Mouse (Mus musculus) stomach, embryonic 16.5 days (tissue): ENCODE measurements around the gene Gtf2h1. TPM values are rescaled to one million over a fixed set of nuclear protein-coding genes. Genes with fewer than 3 reads are reported as not detected.

ENCODE experiments used
- ATAC-seq: fragments of 200-750 bp; cut with Nextera tagmentation; 2 replicates; pipeline ENCODE4 v1.8.0; 2017; ENCODE audit warnings: moderate number of reproducible peaks, moderate TSS enrichment; ENCODE audit not compliant: insufficient read depth, low FRiP score
- H3K27ac ChIP-seq: fragments of 300-500 bp; sonication (generic); 2 replicates; pipeline ENCODE4 v1.5.1; 2014; ENCODE audit warnings: low read length
- H3K27me3 ChIP-seq: fragments of 300-500 bp; sonication (generic); 2 replicates; pipeline ENCODE4 v1.6.1; 2014; ENCODE audit warnings: low read length, control low read depth, mixed read lengths; ENCODE audit not compliant: control insufficient read depth, insufficient read depth
- H3K36me3 ChIP-seq: fragments of 300-500 bp; sonication (generic); 2 replicates; pipeline ENCODE4 v1.6.1; 2014; ENCODE audit warnings: low read length; ENCODE audit not compliant: control insufficient read depth, insufficient read depth
- H3K4me1 ChIP-seq: fragments of 300-500 bp; sonication (generic); 2 replicates; pipeline ENCODE4 v1.6.1; 2014; ENCODE audit warnings: low read length, control low read depth, mixed read lengths; ENCODE audit not compliant: control insufficient read depth, insufficient read depth
- H3K4me2 ChIP-seq: fragments of 300-500 bp; sonication (generic); 2 replicates; pipeline ENCODE4 v1.6.1; 2014; ENCODE audit warnings: low read depth, low read length, mixed read lengths
- H3K4me3 ChIP-seq: fragments of 300-500 bp; sonication (generic); replicated peaks from 2 replicates; pipeline ENCODE4 v1.5.1; 2014; ENCODE audit warnings: mild to moderate bottlenecking, low read length
- H3K9ac ChIP-seq: fragments of 300-500 bp; sonication (generic); 2 replicates; pipeline ENCODE4 v1.6.1; 2014; ENCODE audit warnings: low read length
- H3K9me3 ChIP-seq: fragments of 300-500 bp; sonication (generic); replicated peaks from 2 replicates; pipeline ENCODE4 v1.6.1; 2016; ENCODE audit warnings: low read length, control low read depth; ENCODE audit not compliant: control insufficient read depth
- WGBS: fragments of 180-500 bp; shearing (Covaris S2); extraction: QIAGEN DNeasy Blood & Tissue Kit; methylation state at CpG from one replicate; pipeline ENCODE4 v1.1.7; 2014; 5-methylcytosine and 5-hydroxymethylcytosine counted together
- polyA plus RNA-seq: library from polyadenylated mRNA; unstranded; fragments of >200 nt; fragmentation: Nextera tagmentation; extraction: Ambion mirVana; gene quantifications from 2 replicates; pipeline ENCODE4 v1.2.1, GENCODE M21; 2015

The Gtf2h1 gene
- polyA plus RNA-seq, 1 experiment from 2014 or later, result 51.6 TPM

GRCm38 (mm10) chr7:46834994-46835610, 39.2 kb downstream of the Gtf2h1 start:
- no peak for ATAC-seq
- H3K27me3 ChIP-seq, result no peaks in the 10 kb centered on the region
- H3K9ac ChIP-seq, result no peak overlapping the region
- no peaks in the 10 kb centered on the region for H3K9me3 ChIP-seq
- no peaks in the 10 kb centered on the region for H3K36me3 ChIP-seq
- peaks cover 30% of the 10 kb centered on the region for H3K4me1 ChIP-seq
- 61% methylated on average over 13 of the region's 14 CpGs for WGBS
- H3K27ac ChIP-seq, result no peak overlapping the region
- H3K4me2 ChIP-seq, result no peak overlapping the region
- H3K4me3 ChIP-seq, result no peak overlapping the region

GRCm38 (mm10) chr7:46836357-46836756, 40.5 kb downstream of the Gtf2h1 start:
- peaks cover 39% of the 10 kb centered on the region for H3K4me1 ChIP-seq
- H3K9me3 ChIP-seq, result no peaks in the 10 kb centered on the region
- no peaks in the 10 kb centered on the region for H3K36me3 ChIP-seq
- H3K27ac ChIP-seq, result no peak overlapping the region
- no peak for ATAC-seq
- WGBS, result 69% methylated on average over 5 of the region's 5 CpGs
- no peak overlapping the region for H3K4me3 ChIP-seq
- H3K4me2 ChIP-seq, result no peak overlapping the region
- no peak overlapping the region for H3K9ac ChIP-seq
- H3K27me3 ChIP-seq, result no peaks in the 10 kb centered on the region

GRCm38 (mm10) chr7:46837073-46837472, 41.2 kb downstream of the Gtf2h1 start:
- 69% methylated on average over 5 of the region's 5 CpGs for WGBS
- no peaks in the 10 kb centered on the region for H3K36me3 ChIP-seq
- H3K9ac ChIP-seq, result no peak overlapping the region
- H3K27ac ChIP-seq, result no peak overlapping the region
- H3K27me3 ChIP-seq, result no peaks in the 10 kb centered on the region
- peaks cover 43% of the 10 kb centered on the region for H3K4me1 ChIP-seq
- no peak overlapping the region for H3K4me2 ChIP-seq
- no peak for ATAC-seq
- H3K4me3 ChIP-seq, result no peak overlapping the region
- H3K9me3 ChIP-seq, result no peaks in the 10 kb centered on the region

GRCm38 (mm10) chr7:46838104-46838671, 42.3 kb downstream of the Gtf2h1 start:
- Histone ChIP-seq H3K9ac (peak overlapping the region; percentile 65), H3K27ac (peak overlapping the region; percentile 84), H3K4me1 (peaks cover 43% of the 10 kb centered on the region), H3K9me3 (no peaks in the 10 kb centered on the region), H3K4me2 (peak overlapping the region; percentile 35; the same call in 1 of the 2 replicates), H3K4me3 (peak overlapping the region; percentile 5; the same call in 1 of the 2 replicates), H3K36me3 (no peaks in the 10 kb centered on the region), H3K27me3 (no peaks in the 10 kb centered on the region)
- peak; percentile 41; the same call in 1 of the 2 replicates for ATAC-seq
- WGBS, result 7% methylated on average over 9 of the region's 9 CpGs

GRCm38 (mm10) chr7:46838891-46839302, 43.0 kb downstream of the Gtf2h1 start:
- Histone ChIP-seq H3K4me2 (peak overlapping the region; percentile 35), H3K9ac (peak overlapping the region; percentile 47; the same call in 1 of the 2 replicates), H3K4me1 (peaks cover 41% of the 10 kb centered on the region), H3K27ac (peak overlapping the region; percentile 84), H3K4me3 (no peak overlapping the region), H3K36me3 (no peaks in the 10 kb centered on the region), H3K9me3 (no peaks in the 10 kb centered on the region), H3K27me3 (no peaks in the 10 kb centered on the region)
- WGBS, result 4% methylated on average over 8 of the region's 8 CpGs
- ATAC-seq, result peak; percentile 70

- Histone ChIP-seq H3K36me3 (no peaks in the 10 kb centered on the region), H3K4me1 (peaks cover 41% of the 10 kb centered on the region), H3K27ac (peak overlapping the region; percentile 84), H3K4me3 (no peak overlapping the region), H3K9ac (peak overlapping the region; percentile 37; the same call in 1 of the 2 replicates), H3K27me3 (no peaks in the 10 kb centered on the region), H3K4me2 (peak overlapping the region; percentile 35), H3K9me3 (no peaks in the 10 kb centered on the region)
- WGBS, result 37% methylated on average over 7 of the region's 7 CpGs
- ATAC-seq, result peak; percentile 45; the same call in 1 of the 2 replicates
Measured at GRCm38 (mm10) chr7:46839446-46839845, 43.5 kb downstream of the Gtf2h1 start.

GRCm38 (mm10) chr7:46839861-46840260, 44.0 kb downstream of the Gtf2h1 start:
- peak overlapping the region; percentile 84 for H3K27ac ChIP-seq

GRCm38 (mm10) chr7:46840326-46840725, 44.4 kb downstream of the Gtf2h1 start:
- H3K36me3 ChIP-seq, result no peaks in the 10 kb centered on the region
- WGBS, result 33% methylated on average over 4 of the region's 4 CpGs
- H3K27ac ChIP-seq, result peak overlapping the region; percentile 84
- H3K27me3 ChIP-seq, result no peaks in the 10 kb centered on the region
- peaks cover 48% of the 10 kb centered on the region for H3K4me1 ChIP-seq
- H3K4me3 ChIP-seq, result no peak overlapping the region
- no peak overlapping the region for H3K9ac ChIP-seq
- no peaks in the 10 kb centered on the region for H3K9me3 ChIP-seq
- ATAC-seq, result no peak
- H3K4me2 ChIP-seq, result no peak overlapping the region

More at GRCm38 (mm10) chr7:46839861-46840260, 44.0 kb downstream of the Gtf2h1 start:
- H3K36me3 ChIP-seq, result no peaks in the 10 kb centered on the region
- no peak overlapping the region for H3K4me3 ChIP-seq
- no peaks in the 10 kb centered on the region for H3K27me3 ChIP-seq
- H3K4me1 ChIP-seq, result peaks cover 44% of the 10 kb centered on the region
- 59% methylated on average over 5 of the region's 5 CpGs for WGBS
- H3K4me2 ChIP-seq, result no peak overlapping the region
- H3K9me3 ChIP-seq, result no peaks in the 10 kb centered on the region
- no peak for ATAC-seq
- peak overlapping the region; percentile 37; the same call in 1 of the 2 replicates for H3K9ac ChIP-seq

GRCm38 (mm10) chr7:46840787-46841525, 45.1 kb downstream of the Gtf2h1 start, which contains the start of gene Ldha:
Ldha (plus strand) TSS chr7:46841475.
- Histone ChIP-seq H3K4me2 (no peak within 1 kb of the TSS), H3K9ac (no peak within 1 kb of the TSS), H3K4me3 (no peak within 1 kb of the TSS), H3K9me3 (no peaks in the 10 kb centered on the region), H3K27ac (peak within 1 kb of the TSS; percentile 84), H3K36me3 (no peaks in the 10 kb centered on the region), H3K27me3 (no peaks in the 10 kb centered on the region), H3K4me1 (peaks cover 48% of the 10 kb centered on the region)
- no peak for ATAC-seq
- WGBS, result 34% methylated on average over 6 of the region's 6 CpGs
